Mouse (Mus musculus): ENCODE measurements around the gene Cercam. TPM values are rescaled to one million over a fixed set of nuclear protein-coding genes. Genes with fewer than 3 reads are reported as not detected.

Gene Cercam
- polyA plus RNA-seq, 1 experiment, result 25.9 TPM

GRCm38 (mm10) chr2:29849841-29850480 lies 19.0 kb upstream of the Cercam start:
- Histone ChIP-seq H3K4me3 (ENCODE audit: low read depth, low read length) (no peak overlapping the region), H3K27me3 (ENCODE audit: control insufficient read depth, insufficient read depth, low read length, poor library complexity, severe bottlenecking) (no peaks in the 10 kb centered on the region; the same call in 1 of the 2 replicates), H3K36me3 (ENCODE audit: control insufficient read depth, insufficient read depth, low read length, poor library complexity, severe bottlenecking) (no peaks in the 10 kb centered on the region), H3K9me3 (replicated peaks; ENCODE audit: control insufficient read depth, insufficient read depth, low read length, poor library complexity, severe bottlenecking) (no peaks in the 10 kb centered on the region), H3K9ac (ENCODE audit: low read depth, poor library complexity, severe bottlenecking) (no peak overlapping the region), H3K27ac (ENCODE audit: insufficient read depth, low read length) (no peak overlapping the region), H3K4me1 (ENCODE audit: control insufficient read depth, insufficient read depth, low read length) (no peaks in the 10 kb centered on the region)
- TF ChIP-seq POLR2A (IDR thresholded peaks at IDR 0.05; ENCODE audit: insufficient read depth, low read length), result no peak
- no peak for TF ChIP-seq CTCF (IDR thresholded peaks at IDR 0.05; ENCODE audit: low read depth, low read length)
- no peak for TF ChIP-seq EP300 (IDR thresholded peaks at IDR 0.05; ENCODE audit: insufficient read depth, low read depth, low read length)

GRCm38 (mm10) chr2:29852957-29853485 lies 15.9 kb upstream of the Cercam start:
- no peaks in the 10 kb centered on the region for H3K4me1 ChIP-seq (ENCODE audit: control insufficient read depth, insufficient read depth, low read length)

GRCm38 (mm10) chr2:29853736-29854135 lies 15.2 kb upstream of the Cercam start:
- H3K27ac ChIP-seq (ENCODE audit: insufficient read depth, low read length), result no peak overlapping the region
- TF ChIP-seq POLR2A (IDR thresholded peaks at IDR 0.05; ENCODE audit: insufficient read depth, low read length), result no peak
- TF ChIP-seq CTCF (IDR thresholded peaks at IDR 0.05; ENCODE audit: low read depth, low read length), result no peak
- TF ChIP-seq EP300 (IDR thresholded peaks at IDR 0.05; ENCODE audit: insufficient read depth, low read depth, low read length), result no peak
- no peaks in the 10 kb centered on the region for H3K9me3 ChIP-seq (replicated peaks; ENCODE audit: control insufficient read depth, insufficient read depth, low read length, poor library complexity, severe bottlenecking)
- H3K27me3 ChIP-seq (ENCODE audit: control insufficient read depth, insufficient read depth, low read length, poor library complexity, severe bottlenecking), result no peaks in the 10 kb centered on the region
- H3K9ac ChIP-seq (ENCODE audit: low read depth, poor library complexity, severe bottlenecking), result no peak overlapping the region
- no peaks in the 10 kb centered on the region for H3K36me3 ChIP-seq (ENCODE audit: control insufficient read depth, insufficient read depth, low read length, poor library complexity, severe bottlenecking)
- no peaks in the 10 kb centered on the region for H3K4me1 ChIP-seq (ENCODE audit: control insufficient read depth, insufficient read depth, low read length)
- no peak overlapping the region for H3K4me3 ChIP-seq (ENCODE audit: low read depth, low read length)

More at GRCm38 (mm10) chr2:29852957-29853485, 15.9 kb upstream of the Cercam start:
- Histone ChIP-seq H3K27ac (ENCODE audit: insufficient read depth, low read length) (no peak overlapping the region), H3K36me3 (ENCODE audit: control insufficient read depth, insufficient read depth, low read length, poor library complexity, severe bottlenecking) (no peaks in the 10 kb centered on the region), H3K4me3 (ENCODE audit: low read depth, low read length) (no peak overlapping the region), H3K9ac (ENCODE audit: low read depth, poor library complexity, severe bottlenecking) (no peak overlapping the region), H3K9me3 (replicated peaks; ENCODE audit: control insufficient read depth, insufficient read depth, low read length, poor library complexity, severe bottlenecking) (no peaks in the 10 kb centered on the region), H3K27me3 (ENCODE audit: control insufficient read depth, insufficient read depth, low read length, poor library complexity, severe bottlenecking) (no peaks in the 10 kb centered on the region)
- TF ChIP-seq CTCF (IDR thresholded peaks at IDR 0.05; ENCODE audit: low read depth, low read length) (no peak), POLR2A (IDR thresholded peaks at IDR 0.05; ENCODE audit: insufficient read depth, low read length) (no peak), EP300 (IDR thresholded peaks at IDR 0.05; ENCODE audit: insufficient read depth, low read depth, low read length) (no peak)

GRCm38 (mm10) chr2:29855585-29856210 lies 13.3 kb upstream of the Cercam start:
- Histone ChIP-seq H3K27me3 (ENCODE audit: control insufficient read depth, insufficient read depth, low read length, poor library complexity, severe bottlenecking) (no peaks in the 10 kb centered on the region), H3K9ac (ENCODE audit: low read depth, poor library complexity, severe bottlenecking) (no peak overlapping the region), H3K36me3 (ENCODE audit: control insufficient read depth, insufficient read depth, low read length, poor library complexity, severe bottlenecking) (no peaks in the 10 kb centered on the region), H3K9me3 (replicated peaks; ENCODE audit: control insufficient read depth, insufficient read depth, low read length, poor library complexity, severe bottlenecking) (no peaks in the 10 kb centered on the region), H3K4me1 (ENCODE audit: control insufficient read depth, insufficient read depth, low read length) (no peaks in the 10 kb centered on the region), H3K27ac (ENCODE audit: insufficient read depth, low read length) (no peak overlapping the region), H3K4me3 (ENCODE audit: low read depth, low read length) (no peak overlapping the region)
- no peak for TF ChIP-seq EP300 (IDR thresholded peaks at IDR 0.05; ENCODE audit: insufficient read depth, low read depth, low read length)
- TF ChIP-seq CTCF (IDR thresholded peaks at IDR 0.05; ENCODE audit: low read depth, low read length), result no peak
- TF ChIP-seq POLR2A (IDR thresholded peaks at IDR 0.05; ENCODE audit: insufficient read depth, low read length), result no peak

GRCm38 (mm10) chr2:29856451-29857260 lies 12.3 kb upstream of the Cercam start:
- H3K27ac ChIP-seq (ENCODE audit: insufficient read depth, low read length), result no peak overlapping the region
- H3K36me3 ChIP-seq (ENCODE audit: control insufficient read depth, insufficient read depth, low read length, poor library complexity, severe bottlenecking), result no peaks in the 10 kb centered on the region
- H3K4me1 ChIP-seq (ENCODE audit: control insufficient read depth, insufficient read depth, low read length), result no peaks in the 10 kb centered on the region
- no peaks in the 10 kb centered on the region for H3K27me3 ChIP-seq (ENCODE audit: control insufficient read depth, insufficient read depth, low read length, poor library complexity, severe bottlenecking)
- no peaks in the 10 kb centered on the region for H3K9me3 ChIP-seq (replicated peaks; ENCODE audit: control insufficient read depth, insufficient read depth, low read length, poor library complexity, severe bottlenecking)
- H3K9ac ChIP-seq (ENCODE audit: low read depth, poor library complexity, severe bottlenecking), result no peak overlapping the region
- TF ChIP-seq EP300 (IDR thresholded peaks at IDR 0.05; ENCODE audit: insufficient read depth, low read depth, low read length) (peak; percentile 65; the same call in 1 of the 2 replicates), CTCF (IDR thresholded peaks at IDR 0.05; ENCODE audit: low read depth, low read length) (no peak)
- no peak overlapping the region for H3K4me3 ChIP-seq (ENCODE audit: low read depth, low read length)

Measured in ES-Bruce4 (cell line).